Mouse (Mus musculus) layer of hippocampus, adult 2 months (tissue): ENCODE results near the gene Rpl39l. TPM values are rescaled to one million over a fixed set of nuclear protein-coding genes. Genes with fewer than 3 reads are reported as not detected.
"Not testable (repeated sequence)": the region's sequence is repeated elsewhere in the genome, so short reads cannot be mapped to it uniquely, and the experiment has no call there.

Experiments used
- DNase-seq, 2 experiments: peaks; one replicate each; pipeline ENCODE4 v3.0.0; 2022; ENCODE audit warnings: low spot score in 2 of 2
- H3K27ac ChIP-seq: fragments of 200-600 bp; 2 replicates; pipeline ENCODE4 v1.8.1; 2022
- H3K4me3 ChIP-seq: fragments of 200-600 bp; 2 replicates; pipeline ENCODE4 v1.8.1; 2022; ENCODE audit warnings: mild to moderate bottlenecking
- CTCF ChIP-seq: fragments of 200-600 bp; conservative IDR thresholded peaks from 2 replicates; pipeline ENCODE4 v1.8.1; 2022; ENCODE audit warnings: antibody characterized with exemption, mild to moderate bottlenecking, moderate library complexity
- long read RNA-seq, 2 experiments: library from polyadenylated mRNA; stranded (forward); transcript quantifications; one replicate each; pipeline ENCODE4 v2.0.0; 2021; ENCODE audit warnings: borderline mapping rate in 2 of 2
- total RNA-seq, 2 experiments: library from RNA; stranded (reverse); gene quantifications; 2 replicates each; pipeline ENCODE4 v1.2.3; 2021

Gene Rpl39l
- not detected for total RNA-seq
- long read RNA-seq, experiment 1: 0 reads
- long read RNA-seq, experiment 2: 0 reads

- Histone ChIP-seq H3K27ac (no peak within 1 kb of the TSS), H3K4me3 (no peak within 1 kb of the TSS)
- TF ChIP-seq CTCF: no peak
- no peak for DNase-seq
Measured at GRCm38 (mm10) chr16:10170005-10170404, at the start of gene Rpl39l. Gene Rpl39l, plus strand, starts transcription at chr16:10170226.

- H3K4me3 ChIP-seq: no peak overlapping the region
- no peak overlapping the region for H3K27ac ChIP-seq
- no peak for TF ChIP-seq CTCF
- DNase-seq: no peak
Measured at GRCm38 (mm10) chr16:10127586-10127985, 42.4 kb upstream of the Rpl39l start.

GRCm38 (mm10) chr16:10129052-10129911, 40.7 kb upstream of the Rpl39l start:
- Histone ChIP-seq H3K27ac (no peak overlapping the region), H3K4me3 (no peak overlapping the region)
- DNase-seq: no peak
- TF ChIP-seq CTCF: no peak

- TF ChIP-seq CTCF: no peak
Measured at GRCm38 (mm10) chr16:10143166-10143565, 26.9 kb upstream of the Rpl39l start.

GRCm38 (mm10) chr16:10147401-10147800, 22.6 kb upstream of the Rpl39l start:
- TF ChIP-seq CTCF: no peak
- DNase-seq: no peak
- Histone ChIP-seq H3K4me3 (no peak overlapping the region), H3K27ac (no peak overlapping the region)

More at GRCm38 (mm10) chr16:10143166-10143565, 26.9 kb upstream of the Rpl39l start:
- Histone ChIP-seq H3K4me3 (no peak overlapping the region), H3K27ac (no peak overlapping the region)
- DNase-seq: no peak

- no peak for DNase-seq
- TF ChIP-seq CTCF: no peak
- no peak overlapping the region for H3K27ac ChIP-seq
- H3K4me3 ChIP-seq: no peak overlapping the region
Measured at GRCm38 (mm10) chr16:10169123-10169905, 712 bp upstream of the Rpl39l start.

- no peak for DNase-seq
- no peak for TF ChIP-seq CTCF
- Histone ChIP-seq H3K4me3 (no peak overlapping the region), H3K27ac (no peak overlapping the region)
Measured at GRCm38 (mm10) chr16:10171276-10171675, 1.2 kb downstream of the Rpl39l start.

GRCm38 (mm10) chr16:10172179-10172820, 2.3 kb downstream of the Rpl39l start:
- no peak for TF ChIP-seq CTCF
- no peak for DNase-seq
- H3K27ac ChIP-seq: no peak overlapping the region
- H3K4me3 ChIP-seq: no peak overlapping the region

- DNase-seq, H3K4me3 ChIP-seq, H3K27ac ChIP-seq: not testable (repeated sequence)
Measured at GRCm38 (mm10) chr16:10187461-10187860, 17.4 kb downstream of the Rpl39l start.

- H3K27ac ChIP-seq: no peak within 1 kb of the TSS
- peak within 1 kb of the TSS; percentile 55 for H3K4me3 ChIP-seq
- DNase-seq: peak; percentile 55 to 68
- no peak for TF ChIP-seq CTCF
Measured at GRCm38 (mm10) chr16:10192679-10193506, 22.9 kb downstream of the Rpl39l start, which contains the start of gene Atf7ip2. Gene Atf7ip2, plus strand, starts transcription at chr16:10192712.

GRCm38 (mm10) chr16:10208777-10209176, 38.8 kb downstream of the Rpl39l start:
- DNase-seq: no peak

GRCm38 (mm10) chr16:10216366-10216765, 46.3 kb downstream of the Rpl39l start:
- H3K27ac ChIP-seq, DNase-seq, H3K4me3 ChIP-seq: not testable (repeated sequence)

More at GRCm38 (mm10) chr16:10208777-10209176, 38.8 kb downstream of the Rpl39l start:
- no peak overlapping the region for H3K27ac ChIP-seq
- peak; percentile 53 for TF ChIP-seq CTCF
- H3K4me3 ChIP-seq: no peak overlapping the region

- DNase-seq, H3K27ac ChIP-seq: not testable (repeated sequence)
Measured at GRCm38 (mm10) chr16:10217020-10217419, 47.0 kb downstream of the Rpl39l start.

More at GRCm38 (mm10) chr16:10217020-10217419, 47.0 kb downstream of the Rpl39l start:
- H3K4me3 ChIP-seq: not testable (repeated sequence)
